Mouse (Mus musculus): ENCODE results near the gene Igfbp6. TPM values are rescaled to one million over a fixed set of nuclear protein-coding genes. Genes with fewer than 3 reads are reported as not detected.

The Igfbp6 gene
- total and polyA plus RNA-seq, 3 experiments = 0.38 TPM; not detected in 2

GRCm38 (mm10) chr15:102136129-102136758, 7.9 kb upstream of the Igfbp6 start, which contains the start of gene Spryd3:
TSS of gene Spryd3 (minus strand) at chr15:102136234.
- in situ Hi-C loops (cut with MboI; ENCODE audit: low pct_ligation_motif_present, low pct_unique_long_range_greater_than_20kb, low sequenced_read_pairs) (loop anchor here (5.0 kb wide), 1 partner anchor 34 kb away; the partner anchor contains the start of gene Tns2), dilution Hi-C loops (cut with MboI; ENCODE audit: extremely low pct_ligation_motif_present, extremely low pct_unique_long_range_greater_than_20kb, low sequenced_read_pairs) (no loop called here)
- peaks cover 0 to 17% of the 10 kb centered on the region in 2 experiments; a peak in 2 of 4 replicates for H3K4me1 ChIP-seq (ENCODE audit: control insufficient read depth in 1 of 2, insufficient read depth in 2 of 2)
- peak within 1 kb of the TSS; percentile 88 for H3K4me2 ChIP-seq (ENCODE audit: insufficient read depth, low read depth, poor library complexity, severe bottlenecking)
- no peak for TF ChIP-seq ZC3H11A (IDR thresholded peaks at IDR 0.05; ENCODE audit: low read depth, low read length)
- TF ChIP-seq USF2 (conservative IDR thresholded peaks at IDR 0.05; ENCODE audit: low read depth, low read length) = no peak
- 0 out of 2 replicates have a peak, but pooled peaks have one; percentile 42 for TF ChIP-seq TCF12 (IDR thresholded peaks at IDR 0.05; ENCODE audit: low read depth, low read length)
- peak; percentile 55 for TF ChIP-seq NELFE (IDR thresholded peaks at IDR 0.05; ENCODE audit: low read depth, low read length)
- peak; percentile 74 for TF ChIP-seq MXI1 (IDR thresholded peaks at IDR 0.05; ENCODE audit: low read depth, low read length)
- TF ChIP-seq ELF1 (IDR thresholded peaks at IDR 0.05; ENCODE audit: low read depth, low read length) = peak; percentile 92
- TF ChIP-seq ZNF384 (IDR thresholded peaks at IDR 0.05; ENCODE audit: low read depth, low read length) = peak; percentile 36; the same call in 1 of the 2 replicates
- peak; percentile 86 for TF ChIP-seq MYC (IDR thresholded peaks at IDR 0.05; ENCODE audit: low read depth, low read length)
- TF ChIP-seq IRF4 (IDR thresholded peaks at IDR 0.05; ENCODE audit: low read depth, low read length) = peak; percentile 39; the same call in 1 of the 2 replicates
- TF ChIP-seq BHLHE40 (IDR thresholded peaks at IDR 0.05; ENCODE audit: low read depth, low read length) = peak; percentile 57; the same call in 1 of the 2 replicates
- TF ChIP-seq MAFK (IDR thresholded peaks at IDR 0.05; ENCODE audit: insufficient replicate concordance, low read length) = no peak
- TF ChIP-seq GABPA (IDR thresholded peaks at IDR 0.05; ENCODE audit: insufficient replicate concordance, low read depth, low read length) = no peak
- TF ChIP-seq SIN3A (IDR thresholded peaks at IDR 0.05; ENCODE audit: low read length) = peak; percentile 70; the same call in 1 of the 2 replicates
- TF ChIP-seq TBP (conservative IDR thresholded peaks at IDR 0.05; ENCODE audit: low read depth, low read length) = 0 out of 2 replicates have a peak, but pooled peaks have one; percentile 1
- peak; percentile 97 for TF ChIP-seq CHD2 (IDR thresholded peaks at IDR 0.05; ENCODE audit: low read length)
- peak; percentile 56; the same call in 1 of the 2 replicates for TF ChIP-seq MAZ (IDR thresholded peaks at IDR 0.05; ENCODE audit: low read depth, low read length)
- peak; percentile 43; the same call in 1 of the 2 replicates for TF ChIP-seq MAX (IDR thresholded peaks at IDR 0.05; ENCODE audit: low read length)
- peak; percentile 75; the same call in 1 of the 2 replicates for TF ChIP-seq UBTF (IDR thresholded peaks at IDR 0.05; ENCODE audit: low read depth, low read length)
- peak; percentile 76 for TF ChIP-seq HCFC1 (IDR thresholded peaks at IDR 0.05; ENCODE audit: low read depth, low read length)
- TF ChIP-seq POLR2A (IDR thresholded peaks at IDR 0.05; ENCODE audit: low read depth, low read length) = peak; percentile 79
- TF ChIP-seq KAT2A (IDR thresholded peaks at IDR 0.05; ENCODE audit: insufficient replicate concordance, low read length) = peak; percentile 46; the same call in 1 of the 2 replicates
- peak within 1 kb of the TSS; percentile 60 to 91 (median 86) for H3K4me3 ChIP-seq (replicated peaks in 1 of 3; ENCODE audit: low read depth in 2 of 3, low read length in 2 of 3, poor library complexity in 1 of 3)
- H3K36me3 ChIP-seq (replicated peaks in 1 of 2; ENCODE audit: control insufficient read depth in 1 of 2, insufficient read depth in 1 of 2, low read length in 1 of 2) = peaks cover 19 to 23% of the 10 kb centered on the region in 2 experiments
- peaks cover 16% of the 10 kb centered on the region for H3K79me2 ChIP-seq (replicated peaks; ENCODE audit: control insufficient read depth, extremely low read depth, insufficient read depth, poor library complexity, severe bottlenecking)
- DNase-seq (ENCODE audit: extremely low read depth) = peak; percentile 98
- no peaks in the 10 kb centered on the region for H3K9me3 ChIP-seq (replicated peaks; ENCODE audit: low read length)
- peaks cover 20% of the 10 kb centered on the region for H3K27me3 ChIP-seq (replicated peaks)
- no peak within 1 kb of the TSS for H3K27ac ChIP-seq (ENCODE audit: insufficient read depth, low read depth)
- peak within 1 kb of the TSS; percentile 74 for H3K9ac ChIP-seq (ENCODE audit: insufficient read depth, low read depth)
